Mouse (Mus musculus) myocyte (in vitro differentiated cells): ENCODE data around the gene Rnf152. TPM values are rescaled to one million over a fixed set of nuclear protein-coding genes. Genes with fewer than 3 reads are reported as not detected.

Experiments used
- H3K27me3 ChIP-seq: one replicate; pipeline ENCODE4 v1.6.1; 2011; ENCODE audit not compliant: control insufficient read depth, insufficient read depth, insufficient read length
- H3K36me3 ChIP-seq: one replicate; pipeline ENCODE4 v1.6.1; 2011; ENCODE audit not compliant: control insufficient read depth, insufficient read depth
- H3K4me2 ChIP-seq: one replicate; pipeline ENCODE4 v1.6.1; 2011; ENCODE audit warnings: low read depth, control low read depth
- H3K4me3 ChIP-seq: one replicate; pipeline ENCODE4 v1.5.1; 2011; ENCODE audit warnings: mild to moderate bottlenecking, control low read depth, moderate library complexity
- H3K79me2 ChIP-seq: one replicate; pipeline ENCODE4 v1.6.1; 2011; ENCODE audit not compliant: control insufficient read depth, insufficient read depth
- H3ac ChIP-seq: one replicate; pipeline ENCODE4 v1.6.1; 2011; ENCODE audit not compliant: control insufficient read depth, insufficient read length
- CEBPB ChIP-seq: IDR thresholded peaks from 2 replicates; pipeline ENCODE4 v1.6.1; 2011; ENCODE audit warnings: mild to moderate bottlenecking, moderate library complexity; ENCODE audit not compliant: poor library complexity, insufficient read depth, severe bottlenecking
- E2F4 ChIP-seq: IDR thresholded peaks from one replicate; pipeline ENCODE4 v1.6.1; 2011; ENCODE audit warnings: mild to moderate bottlenecking, control low read depth, moderate library complexity; ENCODE audit not compliant: insufficient read depth
- MAX ChIP-seq: IDR thresholded peaks from one replicate; pipeline ENCODE4 v1.6.1; 2011; ENCODE audit warnings: low read depth, mild to moderate bottlenecking, control low read depth
- MYOD1 ChIP-seq, 3 experiments: IDR thresholded peaks; one replicate each; pipeline ENCODE4 v1.6.1; 2011; ENCODE audit warnings: control low read depth in 2 of 3, low read depth in 2 of 3, mild to moderate bottlenecking in 2 of 3, moderate library complexity in 1 of 3; ENCODE audit not compliant: insufficient read length in 2 of 3, control insufficient read depth in 1 of 3
- MYOG ChIP-seq, 3 experiments: IDR thresholded peaks; one replicate each; pipeline ENCODE4 v1.6.1; 2011; ENCODE audit warnings: control low read depth in 2 of 3, low read depth in 2 of 3, mild to moderate bottlenecking in 2 of 3; ENCODE audit not compliant: insufficient read length in 2 of 3, control insufficient read depth in 1 of 3, insufficient read depth in 1 of 3
- POLR2A ChIP-seq: IDR thresholded peaks from one replicate; pipeline ENCODE4 v1.6.1; 2011; ENCODE audit warnings: low read depth, mild to moderate bottlenecking, control low read depth, moderate library complexity; ENCODE audit not compliant: insufficient read length
- POLR2AphosphoS2 ChIP-seq: IDR thresholded peaks from one replicate; pipeline ENCODE4 v1.6.1; 2011; ENCODE audit warnings: low read depth, control low read depth; ENCODE audit not compliant: insufficient read length
- REST ChIP-seq: IDR thresholded peaks from one replicate; pipeline ENCODE4 v1.6.1; 2011; ENCODE audit warnings: mild to moderate bottlenecking, control low read depth, moderate library complexity; ENCODE audit not compliant: insufficient read depth, insufficient read length
- SRF ChIP-seq: IDR thresholded peaks from one replicate; pipeline ENCODE4 v1.6.1; 2011; ENCODE audit warnings: low read depth; ENCODE audit not compliant: control insufficient read depth, insufficient read length
- TCF12 ChIP-seq: IDR thresholded peaks from one replicate; pipeline ENCODE4 v1.6.1; 2011; ENCODE audit warnings: mild to moderate bottlenecking, control low read depth; ENCODE audit not compliant: poor library complexity, insufficient read depth, severe bottlenecking
- TCF3 ChIP-seq: IDR thresholded peaks from one replicate; pipeline ENCODE4 v1.6.1; 2011; ENCODE audit warnings: low read depth, control low read depth; ENCODE audit not compliant: insufficient read length
- USF1 ChIP-seq: IDR thresholded peaks from one replicate; pipeline ENCODE4 v1.6.1; 2011; ENCODE audit warnings: low read depth, mild to moderate bottlenecking, control low read depth, moderate library complexity
- polyA plus RNA-seq: library from polyadenylated mRNA; unstranded; fragments of >200 nt; fragmentation: generic; extraction: Trizol; gene quantifications from one replicate; pipeline ENCODE4 v1.2.1, GENCODE M21; 2012; ENCODE audit warnings: missing spikeins

The Rnf152 gene
- polyA plus RNA-seq, 1 experiment: 0.01 TPM

- H3K79me2 ChIP-seq: no peaks in the 10 kb centered on the region
- no peak for TF ChIP-seq POLR2A
- TF ChIP-seq MAX: no peak
- TF ChIP-seq E2F4: no peak
- no peak for TF ChIP-seq MYOD1 (IDR thresholded peaks at IDR 0.05; ENCODE audit: control insufficient read depth in 1 of 3, insufficient read length in 2 of 3, low read depth in 2 of 3)
- TF ChIP-seq USF1: no peak
- TF ChIP-seq MYOG (IDR thresholded peaks at IDR 0.05; ENCODE audit: control insufficient read depth in 1 of 3, insufficient read depth in 1 of 3, insufficient read length in 2 of 3, low read depth in 2 of 3): no peak
- TF ChIP-seq REST: no peak
- TF ChIP-seq TCF3: no peak
- no peak for TF ChIP-seq POLR2AphosphoS2
- no peak for TF ChIP-seq SRF
- TF ChIP-seq TCF12: no peak
- no peak for TF ChIP-seq CEBPB
- H3K4me2 ChIP-seq: no peak overlapping the region
- H3K36me3 ChIP-seq: no peaks in the 10 kb centered on the region
- no peak overlapping the region for H3ac ChIP-seq
- no peak overlapping the region for H3K4me3 ChIP-seq
- no peaks in the 10 kb centered on the region for H3K27me3 ChIP-seq
Measured at GRCm38 (mm10) chr1:105312601-105312901, 44.0 kb downstream of the Rnf152 start.

GRCm38 (mm10) chr1:105311899-105312600, 44.5 kb downstream of the Rnf152 start:
- H3K4me3 ChIP-seq: no peak overlapping the region
- H3K4me2 ChIP-seq: no peak overlapping the region
- H3ac ChIP-seq: no peak overlapping the region
- H3K27me3 ChIP-seq: no peaks in the 10 kb centered on the region
- H3K79me2 ChIP-seq: no peaks in the 10 kb centered on the region
- H3K36me3 ChIP-seq: no peaks in the 10 kb centered on the region
- TF ChIP-seq TCF3: no peak
- peak in 1 of 3 experiments; percentile 23 for TF ChIP-seq MYOD1 (IDR thresholded peaks at IDR 0.05; ENCODE audit: control insufficient read depth in 1 of 3, insufficient read length in 2 of 3, low read depth in 2 of 3)
- no peak for TF ChIP-seq TCF12
- no peak for TF ChIP-seq POLR2A
- no peak for TF ChIP-seq SRF
- TF ChIP-seq CEBPB: no peak
- TF ChIP-seq MYOG (IDR thresholded peaks at IDR 0.05; ENCODE audit: control insufficient read depth in 1 of 3, insufficient read depth in 1 of 3, insufficient read length in 2 of 3, low read depth in 2 of 3): no peak
- no peak for TF ChIP-seq POLR2AphosphoS2
- TF ChIP-seq E2F4: no peak

- no peak overlapping the region for H3K4me3 ChIP-seq
- H3K79me2 ChIP-seq: no peaks in the 10 kb centered on the region
- H3ac ChIP-seq: no peak overlapping the region
- H3K27me3 ChIP-seq: no peaks in the 10 kb centered on the region
- peak overlapping the region; percentile 18 for H3K4me2 ChIP-seq
- H3K36me3 ChIP-seq: no peaks in the 10 kb centered on the region
- TF ChIP-seq POLR2AphosphoS2: no peak
- TF ChIP-seq MAX: no peak
- no peak for TF ChIP-seq SRF
- no peak for TF ChIP-seq TCF12
- no peak for TF ChIP-seq MYOG (IDR thresholded peaks at IDR 0.05; ENCODE audit: control insufficient read depth in 1 of 3, insufficient read depth in 1 of 3, insufficient read length in 2 of 3, low read depth in 2 of 3)
- no peak for TF ChIP-seq POLR2A
- no peak for TF ChIP-seq CEBPB
- TF ChIP-seq REST: no peak
- no peak for TF ChIP-seq USF1
- TF ChIP-seq E2F4: no peak
- no peak for TF ChIP-seq MYOD1 (IDR thresholded peaks at IDR 0.05; ENCODE audit: control insufficient read depth in 1 of 3, insufficient read length in 2 of 3, low read depth in 2 of 3)
- TF ChIP-seq TCF3: no peak
Measured at GRCm38 (mm10) chr1:105302164-105302563, 54.3 kb downstream of the Rnf152 start.

GRCm38 (mm10) chr1:105301764-105302163, 54.7 kb downstream of the Rnf152 start:
- Histone ChIP-seq H3K4me3 (no peak overlapping the region), H3K79me2 (no peaks in the 10 kb centered on the region), H3K4me2 (peak overlapping the region; percentile 18), H3K27me3 (no peaks in the 10 kb centered on the region), H3K36me3 (no peaks in the 10 kb centered on the region), H3ac (no peak overlapping the region)
- no peak for TF ChIP-seq USF1
- no peak for TF ChIP-seq MYOG (IDR thresholded peaks at IDR 0.05; ENCODE audit: control insufficient read depth in 1 of 3, insufficient read depth in 1 of 3, insufficient read length in 2 of 3, low read depth in 2 of 3)
- no peak for TF ChIP-seq TCF3
- TF ChIP-seq POLR2AphosphoS2: no peak
- TF ChIP-seq TCF12: no peak
- TF ChIP-seq E2F4: no peak
- no peak for TF ChIP-seq MYOD1 (IDR thresholded peaks at IDR 0.05; ENCODE audit: control insufficient read depth in 1 of 3, insufficient read length in 2 of 3, low read depth in 2 of 3)
- no peak for TF ChIP-seq POLR2A

GRCm38 (mm10) chr1:105291859-105292258, 64.7 kb downstream of the Rnf152 start:
- no peak for TF ChIP-seq TCF12
- TF ChIP-seq SRF: no peak
- TF ChIP-seq CEBPB: no peak
- no peak for TF ChIP-seq E2F4
- no peak for TF ChIP-seq POLR2A
- no peak for TF ChIP-seq TCF3
- no peak for TF ChIP-seq REST
- no peak for TF ChIP-seq MYOG (IDR thresholded peaks at IDR 0.05; ENCODE audit: control insufficient read depth in 1 of 3, insufficient read depth in 1 of 3, insufficient read length in 2 of 3, low read depth in 2 of 3)
- TF ChIP-seq MAX: no peak
- no peak for TF ChIP-seq POLR2AphosphoS2
- no peak for TF ChIP-seq MYOD1 (IDR thresholded peaks at IDR 0.05; ENCODE audit: control insufficient read depth in 1 of 3, insufficient read length in 2 of 3, low read depth in 2 of 3)
- TF ChIP-seq USF1: no peak

More at GRCm38 (mm10) chr1:105291859-105292258, 64.7 kb downstream of the Rnf152 start:
- Histone ChIP-seq H3K79me2 (no peaks in the 10 kb centered on the region), H3K4me3 (no peak overlapping the region), H3K36me3 (no peaks in the 10 kb centered on the region), H3ac (no peak overlapping the region), H3K27me3 (no peaks in the 10 kb centered on the region), H3K4me2 (no peak overlapping the region)
